Comparison of ENCODE assay signal across 8 mouse cellular contexts in genomic region chr2:165788005-165788404, GRCm38 (mm10).
DNase-seq lines count a peak whose midpoint lies in the region; ATAC-seq and TF ChIP-seq lines count a peak whose summit lies in the region.
"Had no signal": no experiment of that assay in that cellular context is flagged by ENCODE, and none has a peak within 500 bp of the region (broad histone marks: within the 10 kb centered on the region; RNA-seq: fewer than 3 reads in every experiment).

No protein-coding gene starts in this region.

- H3K4me2 ChIP-seq in embryonic facial prominence, embryonic 15.5 days (replicated peaks), result no peak overlapping the region
- no peak overlapping the region for H3K4me2 ChIP-seq in heart, postnatal 0 days (ENCODE audit: low read depth, low read length)

- H3K27ac ChIP-seq in embryonic facial prominence, embryonic 15.5 days (replicated peaks), result no peak overlapping the region
- peak overlapping the region; percentile 9 for H3K27ac ChIP-seq in heart, postnatal 0 days (ENCODE audit: low read depth)
- H3K27ac ChIP-seq: liver, embryonic 14.5 days had no signal

- H3K4me1 ChIP-seq in embryonic facial prominence, embryonic 15.5 days, result peaks cover 11% of the 10 kb centered on the region
- H3K4me1 ChIP-seq in heart, postnatal 0 days (ENCODE audit: control insufficient read depth, insufficient read depth), result peaks cover 5% of the 10 kb centered on the region; the same call in 1 of the 2 replicates

- H3K27me3 ChIP-seq in embryonic facial prominence, embryonic 15.5 days, result no peaks in the 10 kb centered on the region
- no peaks in the 10 kb centered on the region for H3K27me3 ChIP-seq in heart, postnatal 0 days (ENCODE audit: control insufficient read depth, insufficient read depth, low read length)

- 44% methylated on average over 11 of the region's 11 CpGs for WGBS in embryonic facial prominence, embryonic 15.5 days
- 19% methylated on average over 11 of the region's 11 CpGs for WGBS in heart, postnatal 0 days

- ATAC-seq in embryonic facial prominence, embryonic 15.5 days (ENCODE audit: insufficient number of reproducible peaks, low FRiP score, low TSS enrichment, low read depth), result 0 out of 2 replicates have a peak, but pooled peaks have one; percentile 14
- ATAC-seq in heart, postnatal 0 days (ENCODE audit: insufficient read depth, low read depth), result peak; percentile 86

- H3K9ac ChIP-seq in embryonic facial prominence, embryonic 15.5 days, result no peak overlapping the region
- H3K9ac ChIP-seq in heart, postnatal 0 days (replicated peaks; ENCODE audit: low read depth, low read length), result no peak overlapping the region
- H3K9ac ChIP-seq: liver, embryonic 14.5 days had no signal

- peaks cover 78% of the 10 kb centered on the region for H3K36me3 ChIP-seq in embryonic facial prominence, embryonic 15.5 days
- H3K36me3 ChIP-seq in heart, postnatal 0 days (replicated peaks; ENCODE audit: control insufficient read depth, insufficient read depth, low read length), result peaks cover 87% of the 10 kb centered on the region

- TF ChIP-seq EP300 in heart, postnatal 0 days (IDR thresholded peaks at IDR 0.05; ENCODE audit: low read depth), result no peak

- DNase-seq in 416B (ENCODE audit: low read depth) (peak; percentile 94), adipocyte (ENCODE audit: low spot score) (peak; percentile 88)
- peak; percentile 89 for DNase-seq in heart, postnatal 0 days (ENCODE audit: low spot score)
- DNase-seq in layer of hippocampus, adult 8-10 months (ENCODE audit: low spot score in 2 of 2), result peak; percentile 62 to 81
- peak; percentile 71 for DNase-seq in lung, postnatal 25 days (ENCODE audit: low spot score)
- peak; percentile 55 for DNase-seq in testis, postnatal 14 days (ENCODE audit: low spot score)

- TF ChIP-seq CTCF in heart, postnatal 0 days (IDR thresholded peaks at IDR 0.05; ENCODE audit: low read depth), result no peak

- no peaks in the 10 kb centered on the region for H3K9me3 ChIP-seq in embryonic facial prominence, embryonic 15.5 days (replicated peaks)
- H3K9me3 ChIP-seq in heart, postnatal 0 days (replicated peaks; ENCODE audit: control insufficient read depth, low read length), result no peaks in the 10 kb centered on the region

- H3K4me3 ChIP-seq in embryonic facial prominence, embryonic 15.5 days (replicated peaks), result no peak overlapping the region
- H3K4me3 ChIP-seq in heart, postnatal 0 days (ENCODE audit: low read depth, low read length), result no peak overlapping the region
